Mouse (Mus musculus) mesoderm, embryonic 11.5 days (tissue): ENCODE results near the gene Cfap97.

Source experiments
- DNase-seq: peaks from one replicate; pipeline ENCODE4 v3.0.0-alpha.2; 2012; ENCODE audit warnings: low read depth, low spot score

Cfap97 gene

DNA sequence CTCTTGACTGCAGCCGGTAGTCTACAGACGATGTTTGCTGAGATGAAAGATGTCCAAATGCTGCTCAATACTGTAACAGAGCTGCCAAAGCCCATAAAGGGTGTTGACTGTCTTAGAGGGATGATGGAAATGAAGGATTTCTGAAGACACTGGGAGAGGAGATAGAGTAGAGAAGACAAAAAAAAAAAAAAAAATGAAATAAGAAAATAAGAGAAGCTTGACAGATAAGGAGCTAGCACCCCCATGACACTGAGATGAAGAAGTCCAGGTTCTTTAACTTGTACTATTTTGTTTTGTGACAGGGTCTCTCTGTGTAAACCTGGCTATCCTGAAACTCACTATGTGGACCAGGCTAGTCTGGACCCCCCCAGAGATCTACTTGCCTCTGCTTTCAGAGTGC is 1.5 kb downstream of the Cfap97 start:
- no peak for DNase-seq

DNA sequence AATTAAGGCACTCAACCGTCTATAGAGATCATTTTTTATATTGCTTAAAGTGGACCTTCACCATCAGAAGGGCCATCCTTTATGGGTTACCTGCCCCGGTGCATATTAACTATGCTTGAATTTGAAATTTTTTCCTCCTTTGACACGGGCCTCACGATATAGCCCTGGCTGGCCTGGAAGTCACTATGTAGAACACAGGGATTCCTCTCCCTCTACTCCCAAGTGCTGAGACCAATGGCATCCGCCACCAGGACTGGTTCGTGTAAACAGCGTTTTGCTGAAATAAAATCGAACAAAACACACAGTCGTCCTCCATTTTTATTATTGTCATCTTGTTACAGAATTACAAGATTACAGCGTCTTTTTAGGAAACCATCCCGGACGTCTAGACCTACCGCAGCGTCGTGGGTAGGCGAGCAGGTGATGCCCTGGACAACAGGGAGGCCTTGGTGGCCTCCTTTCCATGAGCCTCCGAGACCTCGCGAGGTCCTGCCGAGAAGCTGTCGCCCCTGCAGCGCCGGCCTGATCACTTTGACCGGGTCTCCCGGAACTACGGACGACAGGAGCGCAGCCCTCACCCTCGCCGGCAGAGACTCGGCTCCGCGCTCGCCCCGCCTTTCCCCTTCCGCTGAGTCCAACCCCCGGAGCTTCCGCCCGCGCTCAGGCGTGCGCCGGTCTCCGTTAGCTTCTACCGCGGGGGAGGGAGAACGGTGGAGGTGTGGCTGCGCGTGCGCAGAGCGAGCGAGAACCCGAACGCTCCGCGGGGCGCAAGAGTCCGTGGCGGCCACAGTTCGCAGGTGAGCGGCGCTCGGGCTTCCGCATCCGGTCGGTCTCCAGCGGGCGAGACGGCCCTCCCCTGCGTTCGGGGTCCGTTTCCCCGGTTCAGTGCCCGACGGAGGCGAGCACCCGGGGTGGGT is 11.6 kb downstream of the Cfap97 start:
- peak; percentile 95 for DNase-seq

DNA sequence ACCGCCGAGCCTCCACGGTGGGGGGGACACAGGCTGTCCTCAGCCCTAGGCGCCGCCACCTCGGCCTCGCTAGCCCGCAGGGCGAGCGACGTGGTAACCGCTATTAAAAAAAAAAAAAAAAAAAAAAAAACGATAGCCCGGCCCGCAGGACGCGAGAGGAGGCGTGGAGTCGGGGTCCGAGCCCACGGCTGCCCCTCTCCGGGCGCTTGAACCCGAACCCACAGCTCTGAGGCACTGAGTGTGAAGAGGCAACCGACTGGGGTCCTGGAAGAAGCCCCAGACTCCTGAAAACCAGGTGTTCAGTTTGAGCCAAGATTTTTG is 12.3 kb downstream of the Cfap97 start:
- DNase-seq, result no peak

DNA sequence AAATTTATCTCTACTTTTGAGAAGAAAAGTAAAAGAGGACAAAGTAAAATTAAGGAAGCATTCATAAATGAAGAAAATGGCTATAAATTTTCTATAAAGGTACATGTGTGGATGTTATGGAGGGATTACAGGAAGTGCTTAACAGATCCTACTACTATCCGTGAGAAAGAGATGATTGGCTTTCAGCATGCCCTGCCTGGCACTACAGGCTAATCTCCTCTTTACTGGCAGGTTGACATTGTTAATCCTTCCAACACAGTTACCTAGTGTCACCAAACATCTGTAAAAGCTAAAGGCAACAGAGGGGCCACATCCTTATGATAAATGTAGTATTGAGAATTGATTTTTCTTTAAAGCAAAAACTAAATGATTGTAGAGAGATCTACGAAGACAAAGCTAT is 22.1 kb downstream of the Cfap97 start:
- no peak for DNase-seq

DNA sequence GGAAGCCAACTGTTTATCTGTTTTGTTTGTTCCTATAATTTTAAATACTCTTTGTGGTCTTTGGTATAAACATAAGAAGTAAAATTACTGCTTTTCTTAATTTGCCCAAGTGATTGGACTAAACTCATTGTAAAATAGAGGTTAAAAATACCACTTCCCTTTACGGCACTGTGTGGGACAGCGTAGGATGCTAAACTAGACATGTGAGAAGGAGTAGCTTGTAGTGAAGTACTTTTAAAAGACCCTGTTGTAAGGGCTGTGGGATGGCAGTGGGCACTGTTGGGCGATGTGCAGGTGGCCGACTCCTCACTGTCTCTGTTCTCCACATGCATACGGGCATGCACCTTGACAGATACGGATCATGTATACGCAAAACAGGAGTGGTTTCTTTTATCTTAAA is 28.6 kb downstream of the Cfap97 start:
- no peak for DNase-seq

DNA sequence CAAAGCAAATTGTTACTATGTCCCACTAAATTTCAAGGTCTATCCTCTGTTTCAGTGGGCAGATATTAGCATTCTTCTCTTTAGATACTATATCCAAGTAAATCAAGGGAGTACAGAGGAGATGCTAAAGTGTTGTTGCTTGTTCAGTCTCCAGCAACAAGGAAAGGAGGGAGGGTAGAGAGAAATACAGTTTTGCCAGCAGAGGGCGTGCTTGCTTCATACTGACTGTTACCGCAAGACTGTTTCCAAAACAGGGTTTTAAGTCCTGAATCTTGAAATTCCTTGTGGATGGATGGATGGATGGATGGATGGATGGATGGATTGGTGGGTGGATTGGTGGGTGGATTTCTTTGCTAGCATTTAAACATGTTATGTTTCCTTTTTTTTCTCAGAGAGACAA is 33.8 kb downstream of the Cfap97 start:
- peak; percentile 71 for DNase-seq

DNA sequence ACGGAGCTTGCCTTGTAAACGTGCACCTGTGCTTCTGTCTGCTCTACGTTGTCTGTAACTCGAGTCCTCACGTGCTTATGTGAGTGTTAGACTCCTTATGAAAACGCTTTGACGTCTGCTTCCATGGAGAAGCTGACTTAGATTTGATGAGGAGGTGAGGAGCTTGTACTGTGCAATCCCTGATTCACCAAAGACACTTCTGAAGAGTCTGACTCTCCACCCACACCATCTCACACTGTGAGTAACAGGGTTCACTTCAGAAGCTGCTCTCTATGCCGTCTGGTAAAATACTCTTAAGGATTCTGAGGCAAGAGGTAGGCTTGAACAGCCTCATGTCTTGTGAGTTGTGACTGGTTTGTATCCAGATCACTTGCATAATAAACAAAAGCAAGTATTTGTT is 41.5 kb downstream of the Cfap97 start:
- no peak for DNase-seq

DNA sequence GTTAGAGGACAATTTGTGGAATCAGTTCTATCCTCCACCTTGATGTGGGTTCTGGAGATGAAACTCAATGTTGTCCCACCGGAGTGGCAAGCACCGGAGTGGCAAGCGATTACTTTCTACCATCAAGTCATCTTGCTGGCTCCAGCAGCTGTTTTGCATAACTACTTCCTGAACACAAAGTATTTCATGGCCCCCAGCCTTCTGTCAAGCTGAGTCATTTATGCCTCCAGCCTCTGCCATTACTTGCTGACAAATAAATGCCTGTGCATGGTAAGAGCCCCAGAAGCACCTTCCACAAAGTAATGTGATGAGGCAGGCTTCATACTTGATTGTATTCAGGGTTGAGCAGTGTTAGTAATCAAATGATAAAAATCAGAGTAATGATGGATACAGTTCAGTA is 45.3 kb downstream of the Cfap97 start:
- DNase-seq, result no peak

DNA sequence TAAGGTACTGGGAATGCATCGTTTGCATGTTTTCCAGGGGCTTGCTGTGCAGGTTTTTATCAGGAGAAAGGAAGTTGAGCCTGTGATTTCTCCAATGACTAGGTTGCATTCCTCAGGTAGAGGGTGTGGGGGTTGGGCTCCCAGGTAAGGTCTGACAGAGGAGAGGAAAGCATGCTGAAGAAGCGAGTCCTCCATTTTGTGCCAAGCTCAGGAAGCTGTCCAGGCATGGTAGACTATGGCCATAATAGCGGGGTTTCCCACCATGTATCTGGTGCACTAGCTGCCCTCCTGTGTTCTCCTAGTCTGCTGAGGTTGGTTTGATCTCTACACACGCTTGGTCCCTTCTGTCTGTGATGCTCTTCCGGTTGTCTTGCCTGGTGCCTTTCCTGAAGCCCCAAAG is 46.1 kb downstream of the Cfap97 start:
- DNase-seq, result no peak

DNA sequence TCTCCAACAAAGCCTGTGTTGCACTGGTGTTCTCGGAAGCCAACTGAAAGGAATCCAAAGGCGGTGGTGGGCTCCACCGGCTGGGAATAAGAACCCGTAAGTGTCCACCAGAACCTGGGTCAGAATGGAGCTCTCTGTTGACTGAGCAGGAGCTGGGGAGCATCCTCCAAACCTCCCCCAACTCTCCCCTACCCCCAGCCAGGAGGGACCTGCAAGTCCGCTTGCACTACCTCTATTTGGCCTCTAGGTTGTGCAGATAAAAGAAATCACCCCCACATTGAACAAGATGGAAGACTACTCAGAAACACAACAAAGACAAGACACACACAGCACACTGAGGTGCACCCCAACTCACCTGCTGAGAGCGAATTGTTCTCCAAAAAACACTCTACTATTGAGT is 50.8 kb downstream of the Cfap97 start:
- no peak for DNase-seq

DNA sequence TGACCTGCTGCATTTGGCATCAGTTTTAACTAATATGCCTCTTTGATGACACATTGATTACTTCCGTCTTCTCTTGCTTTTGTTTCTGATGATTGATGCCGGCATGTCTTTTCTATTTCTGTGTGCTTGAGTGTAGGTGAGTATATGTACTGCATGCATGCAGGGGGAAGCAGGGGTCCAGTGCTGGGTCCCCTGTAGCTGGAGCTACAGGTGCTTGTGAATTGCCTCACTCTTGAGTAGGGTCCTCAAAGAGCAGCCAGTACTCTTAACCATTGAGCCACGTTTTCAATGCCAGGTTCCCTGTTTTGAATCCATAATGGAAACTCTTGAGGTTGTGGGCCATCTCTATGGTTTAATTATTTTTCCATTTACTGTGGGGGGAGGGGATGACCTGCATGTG is 52.7 kb downstream of the Cfap97 start:
- no peak for DNase-seq

DNA sequence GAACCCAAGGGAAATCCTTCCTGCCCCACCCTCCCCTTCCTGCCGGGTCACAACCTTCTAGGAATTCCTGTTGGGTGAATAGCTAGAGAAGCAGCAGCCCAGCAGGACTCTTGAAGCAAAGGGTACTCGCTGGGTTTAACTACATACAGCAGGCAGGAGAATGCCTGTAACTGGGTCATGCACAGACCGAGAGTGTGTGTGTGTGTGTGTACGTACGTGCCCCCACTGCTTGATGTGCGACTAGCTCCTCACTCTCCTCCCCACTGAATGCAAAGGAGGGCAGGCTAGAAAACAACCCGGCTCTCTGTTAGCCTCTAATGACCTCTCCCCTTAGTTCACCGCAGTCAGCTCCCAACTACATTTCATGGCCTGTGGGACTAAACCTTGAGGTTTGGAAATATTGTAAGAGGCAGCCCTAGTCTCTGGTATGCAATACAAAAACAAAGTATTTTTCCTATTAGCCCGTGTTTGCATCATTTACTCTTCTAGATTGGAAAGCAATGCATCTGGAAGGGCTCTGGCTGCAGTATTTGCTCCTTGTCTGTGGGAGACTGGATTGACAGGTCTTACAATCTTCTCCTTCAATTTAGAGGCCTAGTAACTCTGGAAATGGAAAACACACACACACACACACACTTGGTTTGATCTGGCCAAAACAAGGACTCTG is 53.5 kb downstream of the Cfap97 start:
- DNase-seq, result no peak

DNA sequence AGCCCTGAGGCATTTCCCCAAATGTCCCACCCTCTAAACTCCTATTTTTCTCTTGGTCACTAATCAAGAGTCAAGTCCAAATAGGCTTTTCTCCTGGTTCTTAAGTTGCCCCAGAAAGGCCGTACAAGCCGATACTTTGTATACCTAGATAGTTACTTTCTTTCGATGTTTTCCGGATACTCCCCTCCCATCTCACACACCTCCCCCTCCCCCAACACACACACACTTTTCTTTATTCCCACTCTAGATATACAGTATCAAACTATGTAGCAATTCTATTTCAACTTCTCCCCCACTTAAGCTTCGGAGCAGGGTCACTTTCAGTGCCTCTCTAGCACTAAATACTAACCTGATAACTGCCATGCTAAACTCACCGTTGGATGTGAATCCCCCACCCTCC is 54.5 kb downstream of the Cfap97 start:
- DNase-seq, result no peak

DNA sequence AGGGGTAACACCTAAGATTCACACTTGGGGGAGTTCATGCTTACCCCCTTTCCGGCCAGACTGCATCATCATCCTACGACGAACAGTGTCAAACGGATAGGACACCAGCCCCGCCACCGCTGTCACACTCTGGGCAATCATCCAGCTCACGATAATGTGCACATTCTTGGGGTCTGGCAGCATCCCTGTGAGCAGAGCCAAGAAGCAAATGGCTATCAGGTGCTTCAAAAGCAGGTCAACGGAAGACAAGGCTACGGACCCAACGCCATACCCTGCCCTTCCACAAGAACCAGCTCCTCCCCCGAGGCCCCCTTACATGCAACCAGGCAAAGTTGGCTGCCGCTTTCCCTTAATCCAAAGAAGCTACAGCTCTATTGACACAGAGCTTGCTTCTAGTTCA is 56.8 kb downstream of the Cfap97 start:
- DNase-seq, result no peak

DNA sequence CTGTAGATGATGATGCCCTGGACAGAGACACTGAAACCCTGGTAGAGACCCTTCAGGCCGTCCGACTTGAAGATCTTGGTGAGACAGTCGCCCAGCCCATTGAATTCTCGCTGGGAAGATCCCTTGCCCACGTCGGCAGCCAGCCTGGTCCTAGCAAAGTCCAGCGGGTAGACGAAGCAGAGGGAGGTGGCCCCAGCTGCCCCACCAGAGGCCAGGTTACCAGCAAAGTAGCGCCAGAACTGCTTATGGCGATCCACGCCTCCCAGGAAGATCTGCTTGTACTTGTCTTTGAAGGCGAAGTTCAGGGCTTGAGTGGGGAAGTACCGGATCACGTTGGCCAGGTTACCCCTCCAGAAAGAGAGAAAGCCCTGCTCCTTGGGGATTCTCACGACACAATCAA is 57.5 kb downstream of the Cfap97 start:
- no peak for DNase-seq

DNA sequence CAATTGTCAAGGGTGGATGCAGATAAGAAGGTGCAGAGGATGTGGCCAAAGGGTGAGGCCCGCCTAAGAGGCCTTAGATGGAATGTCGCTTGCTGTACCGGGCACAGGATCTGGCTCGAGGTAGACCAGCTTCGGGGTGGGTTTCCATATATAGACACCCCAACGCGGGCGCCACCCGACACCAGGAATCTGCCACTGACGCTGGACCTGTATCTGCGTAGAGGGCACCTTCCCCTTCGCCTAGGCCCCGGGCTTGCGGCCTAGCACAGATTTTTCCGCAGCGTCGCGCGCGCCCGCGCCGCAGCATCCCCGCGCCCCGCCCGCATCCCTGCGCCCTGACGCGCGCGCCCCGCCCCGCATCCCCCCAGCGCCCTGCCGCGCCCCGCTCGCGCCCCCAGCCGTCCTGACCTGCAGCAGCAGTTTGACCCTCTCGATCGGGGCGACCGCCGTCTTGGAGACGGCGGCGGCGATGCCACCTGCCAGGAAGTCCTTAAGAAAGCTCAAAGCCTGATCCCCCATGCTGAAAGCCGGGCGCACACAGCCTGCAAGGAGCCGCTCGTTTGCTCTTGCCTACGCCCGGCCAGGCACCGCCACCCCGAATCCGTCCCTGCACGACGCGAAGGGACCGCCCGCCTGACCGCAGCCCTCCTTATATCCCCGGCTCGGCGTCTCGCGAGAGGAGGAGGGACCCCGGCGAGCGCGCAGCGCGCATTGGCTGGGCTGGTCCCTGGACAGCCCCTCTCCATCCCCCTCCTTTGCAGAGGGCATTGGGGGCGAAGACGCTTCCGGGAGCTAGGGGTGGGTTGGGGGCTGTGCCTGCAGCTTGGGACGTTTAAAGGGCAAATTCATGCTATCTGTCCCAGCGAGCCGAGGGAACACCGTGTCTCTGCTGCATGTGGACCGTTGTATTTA is 59.1 kb downstream of the Cfap97 start, which contains the start of gene Slc25a4:
Slc25a4 (minus strand) TSS at position 881 of the 912 bp plus-strand sequence.
- DNase-seq, result peak; percentile 97

DNA sequence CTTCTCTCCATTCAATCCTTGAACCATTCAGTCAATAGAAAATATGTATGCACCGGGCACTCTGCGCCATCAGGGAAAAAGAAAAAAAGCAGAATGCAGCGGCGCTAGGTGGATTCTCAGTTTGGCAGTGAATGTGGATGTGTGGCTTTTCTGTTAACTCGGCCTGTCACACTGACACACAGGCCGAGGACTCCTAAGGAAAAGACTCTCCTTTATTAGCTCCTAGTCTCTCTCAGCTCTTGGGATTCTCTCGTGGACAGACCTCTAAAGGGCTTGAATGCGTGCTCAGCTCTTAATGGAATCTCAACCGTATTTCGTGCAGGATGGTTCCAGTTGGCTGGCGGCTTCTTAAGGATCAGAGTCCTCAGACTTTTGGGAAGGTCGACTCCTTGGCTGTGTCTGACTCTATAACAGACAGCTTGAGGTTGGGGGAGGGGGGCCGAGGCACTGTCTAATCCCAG is 60.1 kb downstream of the Cfap97 start:
- no peak for DNase-seq

DNA sequence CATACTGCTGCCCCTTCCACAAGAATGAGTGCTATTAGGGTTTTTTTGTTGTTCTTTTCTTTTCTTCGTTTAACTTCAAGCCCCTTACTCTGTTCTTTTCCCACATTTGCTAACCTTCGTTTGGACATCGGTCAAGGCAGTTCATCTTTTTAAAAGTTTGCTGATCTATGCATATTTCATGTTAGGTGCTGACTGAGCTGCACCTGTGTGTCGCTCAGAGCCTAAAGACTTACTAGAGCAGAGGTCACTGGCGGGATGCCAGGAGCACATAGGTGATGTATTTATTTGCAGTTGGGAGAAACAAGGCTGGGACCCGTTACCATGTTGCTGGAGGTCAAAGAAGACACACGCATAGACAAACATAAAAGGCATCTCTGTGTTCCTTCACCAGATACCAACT is 60.6 kb downstream of the Cfap97 start:
- DNase-seq, result no peak

DNA sequence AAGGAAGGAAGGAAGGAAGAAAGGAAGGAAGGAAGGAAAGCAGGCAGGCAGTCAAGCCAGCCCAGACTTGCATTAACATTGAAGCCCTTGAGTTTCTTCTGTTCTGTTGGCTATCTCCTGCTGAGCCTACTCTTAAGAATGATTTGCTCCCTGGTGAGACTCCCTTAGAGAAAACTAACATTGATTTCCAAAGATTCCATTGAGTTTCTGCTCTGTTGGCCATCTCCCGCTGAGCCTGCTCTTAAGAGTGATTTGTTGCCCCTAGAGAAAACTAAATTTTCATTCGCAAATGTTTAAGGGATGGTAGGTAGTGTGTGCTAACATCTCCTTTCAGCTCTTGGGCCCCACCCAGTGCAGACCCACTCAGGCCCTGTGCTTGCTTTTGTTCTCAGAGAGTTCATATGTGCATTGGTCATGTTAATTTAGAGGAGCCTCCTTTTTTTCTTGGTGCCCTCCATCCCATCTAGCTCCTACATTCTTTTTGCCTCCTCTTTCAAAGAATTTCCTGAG is 62.5 kb downstream of the Cfap97 start:
- no peak for DNase-seq

DNA sequence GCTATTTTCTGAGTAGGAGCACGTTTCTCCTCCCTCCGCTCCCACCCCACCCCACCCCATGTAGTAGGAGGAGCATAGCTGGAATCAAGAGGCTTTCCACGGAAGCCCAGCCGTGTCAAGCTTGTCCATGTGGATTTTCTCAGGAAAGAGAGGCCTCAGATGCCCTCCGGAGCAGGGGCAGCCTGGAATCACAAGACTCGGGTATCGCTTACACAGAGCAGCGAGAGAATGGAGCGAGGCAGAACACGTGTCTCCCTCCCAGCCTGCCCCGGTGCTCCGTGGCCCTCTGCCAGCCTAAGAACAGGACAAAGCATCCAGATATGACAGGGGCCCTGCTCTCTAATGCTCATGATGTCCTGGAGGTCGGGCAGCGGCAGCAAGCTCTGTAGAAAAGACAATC is 65.3 kb downstream of the Cfap97 start:
- DNase-seq, result peak; percentile 60

DNA sequence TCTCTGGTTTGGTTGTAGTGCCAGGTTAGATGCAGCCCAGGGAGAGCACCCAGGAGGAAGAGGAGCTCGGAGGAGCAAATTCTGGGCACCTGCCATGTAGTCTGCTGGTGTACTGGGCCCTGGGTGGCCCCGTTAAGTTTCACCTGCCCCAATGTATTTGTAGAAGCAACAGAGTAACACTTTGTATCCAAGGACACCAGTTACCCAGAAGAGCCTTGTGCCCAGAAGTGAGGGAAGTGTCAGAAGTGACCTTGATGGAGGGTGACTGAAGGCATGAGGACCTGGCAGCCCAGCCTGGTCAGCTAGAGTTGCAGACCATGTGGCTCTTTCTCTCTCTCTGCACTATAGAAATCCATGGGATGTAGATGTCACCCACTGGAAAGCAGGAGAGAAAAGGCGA is 69.0 kb downstream of the Cfap97 start:
- DNase-seq, result no peak

DNA sequence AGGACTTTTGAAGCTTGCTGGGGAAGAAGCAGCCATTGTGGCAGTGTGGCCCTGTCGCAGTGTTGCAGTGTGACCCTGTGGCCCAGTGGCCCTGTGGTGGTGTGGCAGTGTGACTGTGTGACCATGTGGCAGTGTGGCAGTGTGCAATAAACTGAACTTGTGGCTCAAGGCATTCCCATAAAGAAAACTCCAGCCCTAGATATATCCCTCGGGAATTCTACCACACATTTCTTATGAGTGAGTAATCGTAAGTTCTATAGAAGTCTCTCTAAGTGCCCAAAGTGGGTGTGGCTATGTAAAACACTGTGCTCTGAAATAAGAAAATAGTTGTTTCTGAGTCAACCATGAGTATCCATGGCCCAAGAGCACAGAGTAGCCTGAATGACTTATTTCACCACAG is 73.9 kb downstream of the Cfap97 start:
- DNase-seq, result no peak
